7 mouse cellular contexts compared by ENCODE assay signal in genomic region chr17:80372989-80373725, GRCm38 (mm10). TPM values are rescaled to one million over a fixed set of nuclear protein-coding genes. Genes with fewer than 3 reads are reported as not detected.
DNase-seq lines count a peak whose midpoint lies in the region; ATAC-seq and TF ChIP-seq lines count a peak whose summit lies in the region.

TSS of gene Gm10190 (minus strand) at chr17:80373541.

- H3K9me3 ChIP-seq in heart, embryonic 12.5 days (replicated peaks): no peaks in the 10 kb centered on the region
- H3K9me3 ChIP-seq in kidney, embryonic 16.5 days (ENCODE audit: low read length): peaks cover 2% of the 10 kb centered on the region; the same call in 1 of the 2 replicates
- H3K9me3 ChIP-seq in limb, embryonic 15.5 days: no peaks in the 10 kb centered on the region
- H3K9me3 ChIP-seq in midbrain, postnatal 0 days (ENCODE audit: low read length): no peaks in the 10 kb centered on the region

- no peak for TF ChIP-seq CTCF in midbrain, postnatal 0 days (IDR thresholded peaks at IDR 0.05)

- WGBS in heart, embryonic 12.5 days: 5% methylated on average over 102 of the region's 102 CpGs
- WGBS in kidney, embryonic 16.5 days: 2% methylated on average over 101 of the region's 102 CpGs
- 4% methylated on average over 101 of the region's 102 CpGs for WGBS in limb, embryonic 15.5 days
- WGBS in midbrain, postnatal 0 days: 4% methylated on average over 76 of the region's 102 CpGs

- H3K4me3 ChIP-seq in heart, embryonic 12.5 days: peak within 1 kb of the TSS; percentile 53
- peak within 1 kb of the TSS; percentile 56 for H3K4me3 ChIP-seq in kidney, embryonic 16.5 days (ENCODE audit: low read length)
- H3K4me3 ChIP-seq in limb, embryonic 15.5 days: peak within 1 kb of the TSS; percentile 49
- peak within 1 kb of the TSS; percentile 45 for H3K4me3 ChIP-seq in midbrain, postnatal 0 days (ENCODE audit: low read depth, low read length)

- peaks cover 7% of the 10 kb centered on the region; the same call in 1 of the 2 replicates for H3K4me1 ChIP-seq in heart, embryonic 12.5 days (replicated peaks)
- H3K4me1 ChIP-seq in kidney, embryonic 16.5 days (ENCODE audit: insufficient read depth, low read length): peaks cover 12% of the 10 kb centered on the region; the same call in 1 of the 2 replicates
- peaks cover 12% of the 10 kb centered on the region for H3K4me1 ChIP-seq in limb, embryonic 15.5 days
- 0 out of 2 replicates have a peak, but pooled peaks cover 3% of the 10 kb centered on the region for H3K4me1 ChIP-seq in midbrain, postnatal 0 days (ENCODE audit: insufficient read depth, low read length)

- ATAC-seq in heart, embryonic 12.5 days (ENCODE audit: insufficient number of reproducible peaks, low FRiP score): peak; percentile 97
- ATAC-seq in kidney, embryonic 16.5 days (ENCODE audit: low FRiP score, low TSS enrichment): peak; percentile 99
- ATAC-seq in limb, embryonic 15.5 days (ENCODE audit: insufficient number of reproducible peaks, low FRiP score, low TSS enrichment, low read depth): peak; percentile 93
- peak; percentile 99 for ATAC-seq in midbrain, postnatal 0 days (ENCODE audit: low FRiP score)

- H3K9ac ChIP-seq in heart, embryonic 12.5 days: peak within 1 kb of the TSS; percentile 76
- H3K9ac ChIP-seq in kidney, embryonic 16.5 days (replicated peaks; ENCODE audit: low read length): peak within 1 kb of the TSS; percentile 85
- peak within 1 kb of the TSS; percentile 74 for H3K9ac ChIP-seq in limb, embryonic 15.5 days
- H3K9ac ChIP-seq in midbrain, postnatal 0 days (replicated peaks; ENCODE audit: low read length, poor library complexity, severe bottlenecking): peak within 1 kb of the TSS; percentile 72

- H3K27me3 ChIP-seq in heart, embryonic 12.5 days (replicated peaks): 0 out of 2 replicates have a peak, but pooled peaks cover 3% of the 10 kb centered on the region
- peaks cover 8% of the 10 kb centered on the region; the same call in 1 of the 2 replicates for H3K27me3 ChIP-seq in kidney, embryonic 16.5 days (ENCODE audit: insufficient read depth, low read length)
- H3K27me3 ChIP-seq in limb, embryonic 15.5 days: no peaks in the 10 kb centered on the region
- no peaks in the 10 kb centered on the region for H3K27me3 ChIP-seq in midbrain, postnatal 0 days (ENCODE audit: insufficient read depth, low read length)

- peak; percentile 63 for DNase-seq in c-Kit-positive CD71-positive TER-119-negative erythroid progenitor cells, embryonic 14.5 days (ENCODE audit: low read depth)
- DNase-seq in fibroblast of lung, adult 2 months (ENCODE audit: low read depth): peak; percentile 59
- peak; percentile 96 for DNase-seq in midbrain, postnatal 0 days (ENCODE audit: low spot score)
- DNase-seq in spleen, postnatal 10 days (ENCODE audit: low spot score in 2 of 2): peak; percentile 55 to 87

- H3K4me2 ChIP-seq in heart, embryonic 12.5 days: peak within 1 kb of the TSS; percentile 86
- peak within 1 kb of the TSS; percentile 92 for H3K4me2 ChIP-seq in kidney, embryonic 16.5 days (replicated peaks; ENCODE audit: low read depth, low read length)
- H3K4me2 ChIP-seq in limb, embryonic 15.5 days: peak within 1 kb of the TSS; percentile 85
- H3K4me2 ChIP-seq in midbrain, postnatal 0 days (ENCODE audit: low read depth, low read length, poor library complexity, severe bottlenecking): peak within 1 kb of the TSS; percentile 75

- H3K36me3 ChIP-seq in heart, embryonic 12.5 days: no peaks in the 10 kb centered on the region
- no peaks in the 10 kb centered on the region for H3K36me3 ChIP-seq in kidney, embryonic 16.5 days (ENCODE audit: insufficient read depth, low read length)
- no peaks in the 10 kb centered on the region for H3K36me3 ChIP-seq in limb, embryonic 15.5 days
- no peaks in the 10 kb centered on the region for H3K36me3 ChIP-seq in midbrain, postnatal 0 days (ENCODE audit: insufficient read depth, low read length)

- H3K27ac ChIP-seq in heart, embryonic 12.5 days (ENCODE audit: poor library complexity, severe bottlenecking): peak within 1 kb of the TSS; percentile 45
- H3K27ac ChIP-seq in kidney, embryonic 16.5 days (ENCODE audit: low read length): peak within 1 kb of the TSS; percentile 69
- H3K27ac ChIP-seq in limb, embryonic 15.5 days: peak within 1 kb of the TSS; percentile 82
- H3K27ac ChIP-seq in midbrain, postnatal 0 days (ENCODE audit: low read depth, low read length): peak within 1 kb of the TSS; percentile 83

RNA-seq across cellular contexts. Expression of gene Gm10190, which starts in this region (rescaled TPM):
- polyA plus RNA-seq in heart, embryonic 12.5 days (2016; fragmentation: Nextera tagmentation; extraction: Ambion mirVana): 1.1 and 2.4 TPM in 2 replicates
- polyA plus RNA-seq in kidney, embryonic 16.5 days (2015; fragmentation: Nextera tagmentation; extraction: Ambion mirVana): 1.1 TPM in 2 replicates
- 1.6 and 2.4 TPM in 2 replicates for polyA plus RNA-seq in limb, embryonic 15.5 days (2015; fragmentation: Nextera tagmentation; extraction: Ambion mirVana)
- total RNA-seq in midbrain, postnatal 0 days (2014; rRNA removed): not detected in 2 replicates
- 1.8 and 5.0 TPM in 2 replicates for polyA plus RNA-seq in midbrain, postnatal 0 days (2015; fragmentation: Nextera tagmentation; extraction: Ambion mirVana)

Comparison
In these comparisons a context has a peak if more than half of its experiments do, and no peak if none do; other contexts are left out.
1. Peak in every context shown above with its lines: DNase-seq, ATAC-seq, H3K4me3 ChIP-seq and H3K27ac ChIP-seq.